Mouse (Mus musculus) ES-Bruce4 (cell line): ENCODE results near the gene Triml1. TPM values are rescaled to one million over a fixed set of nuclear protein-coding genes. Genes with fewer than 3 reads are reported as not detected.
A peak's percentile ranks its signal among the peaks of the same experiment; 100 is the strongest.

Source experiments
- H3K27ac ChIP-seq: 2 replicates; pipeline ENCODE4 v1.5.1; 2012; ENCODE audit warnings: low read length, inconsistent platforms; ENCODE audit not compliant: insufficient read depth
- H3K27me3 ChIP-seq: 2 replicates; pipeline ENCODE4 v1.6.1; 2012; ENCODE audit warnings: mild to moderate bottlenecking, low read length, inconsistent platforms; ENCODE audit not compliant: control insufficient read depth, poor library complexity, insufficient read depth, severe bottlenecking
- H3K36me3 ChIP-seq: 2 replicates; pipeline ENCODE4 v1.6.1; 2012; ENCODE audit warnings: inconsistent platforms, mild to moderate bottlenecking, low read length, moderate library complexity; ENCODE audit not compliant: control insufficient read depth, poor library complexity, insufficient read depth, severe bottlenecking
- H3K4me1 ChIP-seq: one replicate; pipeline ENCODE4 v1.8.1; 2011; ENCODE audit warnings: low read length; ENCODE audit not compliant: control insufficient read depth, insufficient read depth
- H3K4me3 ChIP-seq: 2 replicates; pipeline ENCODE4 v1.5.1; 2011; ENCODE audit warnings: low read depth, mild to moderate bottlenecking, low read length
- H3K9ac ChIP-seq: 2 replicates; pipeline ENCODE4 v1.6.1; 2012; ENCODE audit warnings: low read depth, mild to moderate bottlenecking, inconsistent platforms; ENCODE audit not compliant: poor library complexity, severe bottlenecking
- H3K9me3 ChIP-seq: replicated peaks from 2 replicates; pipeline ENCODE4 v1.6.1; 2012; ENCODE audit warnings: mild to moderate bottlenecking, low read length, inconsistent platforms; ENCODE audit not compliant: control insufficient read depth, poor library complexity, insufficient read depth, severe bottlenecking
- CTCF ChIP-seq: IDR thresholded peaks from one replicate; pipeline ENCODE4 v1.8.1; 2011; ENCODE audit warnings: low read depth, low read length
- EP300 ChIP-seq: IDR thresholded peaks from 2 replicates; pipeline ENCODE4 v1.6.1; 2011; ENCODE audit warnings: low read depth, low read length; ENCODE audit not compliant: insufficient read depth
- POLR2A ChIP-seq: IDR thresholded peaks from one replicate; pipeline ENCODE4 v1.8.1; 2011; ENCODE audit warnings: low read length; ENCODE audit not compliant: insufficient read depth
- polyA plus RNA-seq: library from polyadenylated mRNA; stranded (reverse); fragments of >200 nt; gene quantifications from 2 replicates; pipeline ENCODE4 v1.2.4, GENCODE M21; 2011; ENCODE audit warnings: low read depth; ENCODE audit not compliant: missing spikeins, insufficient read depth, insufficient read length

The Triml1 gene
- polyA plus RNA-seq, 1 experiment, result 28.8 TPM

- no peak overlapping the region for H3K4me3 ChIP-seq
- no peak overlapping the region for H3K27ac ChIP-seq
- H3K9me3 ChIP-seq, result no peaks in the 10 kb centered on the region
- no peaks in the 10 kb centered on the region for H3K4me1 ChIP-seq
- no peak for TF ChIP-seq EP300
- no peak for TF ChIP-seq POLR2A
- TF ChIP-seq CTCF, result no peak
- H3K27me3 ChIP-seq, result no peaks in the 10 kb centered on the region
- no peak overlapping the region for H3K9ac ChIP-seq
- H3K36me3 ChIP-seq, result peaks cover 19% of the 10 kb centered on the region
Measured at GRCm38 (mm10) chr8:43169249-43169755, 28.0 kb upstream of the Triml1 start.

GRCm38 (mm10) chr8:43168083-43168482 is 26.8 kb upstream of the Triml1 start:
- Histone ChIP-seq H3K9me3 (no peaks in the 10 kb centered on the region), H3K27ac (no peak overlapping the region), H3K27me3 (no peaks in the 10 kb centered on the region), H3K9ac (no peak overlapping the region), H3K4me1 (no peaks in the 10 kb centered on the region), H3K4me3 (no peak overlapping the region), H3K36me3 (peaks cover 20% of the 10 kb centered on the region)
- TF ChIP-seq EP300 (no peak), POLR2A (no peak)

DNA sequence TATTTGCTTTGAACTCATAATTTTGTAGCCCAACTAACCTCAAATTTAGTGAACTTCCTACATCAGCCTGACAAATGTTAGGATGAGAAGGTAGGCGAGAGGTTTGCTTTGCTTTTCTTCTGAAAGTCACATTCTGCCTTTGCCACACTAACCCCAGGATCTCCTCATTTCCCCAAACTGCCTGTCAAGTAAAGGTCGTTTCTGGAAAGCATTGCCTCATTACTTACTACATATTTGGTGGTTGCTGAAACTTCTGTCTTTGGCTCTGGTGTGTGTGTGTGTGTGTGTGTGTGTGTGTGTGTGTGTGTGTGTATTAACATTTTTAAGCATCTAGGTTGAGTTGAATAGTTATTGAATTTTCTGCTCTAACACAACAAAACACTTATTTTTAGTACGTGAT is 23.2 kb upstream of the Triml1 start:
- TF ChIP-seq EP300 (no peak), POLR2A (no peak), CTCF (no peak)
- H3K27me3 ChIP-seq, result no peaks in the 10 kb centered on the region
- H3K36me3 ChIP-seq, result peaks cover 27% of the 10 kb centered on the region
- no peak overlapping the region for H3K9ac ChIP-seq
- H3K9me3 ChIP-seq, result no peaks in the 10 kb centered on the region
- H3K4me1 ChIP-seq, result no peaks in the 10 kb centered on the region
- H3K4me3 ChIP-seq, result no peak overlapping the region
- H3K27ac ChIP-seq, result no peak overlapping the region

DNA sequence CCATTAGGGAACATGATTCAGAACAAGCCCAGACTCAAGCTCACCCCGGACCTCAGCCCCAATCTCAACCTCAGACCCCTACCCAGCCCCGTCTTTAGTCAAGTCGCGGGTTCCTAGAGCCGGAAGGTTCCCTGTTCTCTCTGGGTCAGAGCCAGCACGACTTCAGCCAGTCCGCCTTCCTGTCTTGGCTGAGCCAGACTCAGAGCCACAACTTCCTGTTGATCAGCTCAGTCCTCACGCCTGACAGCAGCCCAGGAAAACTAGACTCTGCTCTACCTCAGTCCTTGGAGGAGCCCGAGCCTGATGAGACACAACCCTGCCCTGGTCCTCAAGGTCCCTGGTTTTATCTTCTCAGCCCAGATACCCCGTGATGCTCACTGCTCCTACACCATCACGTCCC is 22.0 kb upstream of the Triml1 start:
- H3K36me3 ChIP-seq, result peaks cover 27% of the 10 kb centered on the region
- no peaks in the 10 kb centered on the region for H3K27me3 ChIP-seq
- H3K4me3 ChIP-seq, result no peak overlapping the region
- TF ChIP-seq EP300, result no peak
- TF ChIP-seq POLR2A, result no peak
- no peak for TF ChIP-seq CTCF
- no peak overlapping the region for H3K27ac ChIP-seq
- H3K9ac ChIP-seq, result no peak overlapping the region
- H3K9me3 ChIP-seq, result no peaks in the 10 kb centered on the region
- no peaks in the 10 kb centered on the region for H3K4me1 ChIP-seq

DNA sequence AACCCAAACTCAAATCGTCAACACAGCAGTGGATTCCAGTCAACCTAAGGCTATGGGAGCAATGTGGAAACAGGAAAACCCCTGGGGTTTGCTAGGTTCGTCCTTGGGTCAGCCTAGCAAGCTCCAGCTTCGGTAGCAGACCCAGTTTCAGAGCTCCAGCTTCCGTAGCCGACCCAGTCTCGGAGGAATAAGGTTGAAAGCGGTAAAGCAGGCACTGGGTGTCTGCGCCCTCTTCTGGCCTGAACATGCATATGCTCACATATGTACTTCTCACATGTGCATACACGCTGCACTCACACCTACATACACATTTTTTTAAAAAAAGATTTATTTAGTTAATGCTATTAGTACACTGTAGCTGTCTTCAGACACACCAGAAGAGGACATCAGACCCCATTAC is 8.0 kb upstream of the Triml1 start:
- Histone ChIP-seq H3K4me3 (no peak overlapping the region), H3K9ac (no peak overlapping the region), H3K4me1 (no peaks in the 10 kb centered on the region), H3K27ac (no peak overlapping the region), H3K36me3 (0 out of 2 replicates have a peak, but pooled peaks cover 2% of the 10 kb centered on the region), H3K27me3 (no peaks in the 10 kb centered on the region), H3K9me3 (no peaks in the 10 kb centered on the region)
- TF ChIP-seq CTCF (peak; percentile 70), POLR2A (no peak), EP300 (no peak)

GRCm38 (mm10) chr8:43111205-43111827 is 30.0 kb downstream of the Triml1 start:
- Histone ChIP-seq H3K4me3 (no peak overlapping the region), H3K4me1 (peaks cover 1% of the 10 kb centered on the region), H3K9me3 (no peaks in the 10 kb centered on the region), H3K27me3 (no peaks in the 10 kb centered on the region), H3K27ac (no peak overlapping the region), H3K36me3 (no peaks in the 10 kb centered on the region), H3K9ac (no peak overlapping the region)
- TF ChIP-seq POLR2A, result no peak
- no peak for TF ChIP-seq EP300
- no peak for TF ChIP-seq CTCF

Other genes with a start within 250 kb of the Triml1 start
- 45.4 and 47.6 TPM in 2 replicates for gene Triml2, start 39.1 kb upstream of the Triml1 start, polyA plus RNA-seq
- 61.7 and 67.5 TPM in 2 replicates for gene Zfp42, start 165.5 kb upstream of the Triml1 start, polyA plus RNA-seq